Mouse (Mus musculus): ENCODE measurements around the gene Wdr59.
A peak's percentile ranks its signal among the peaks of the same experiment; 100 is the strongest.

The Wdr59 gene

GRCm38 (mm10) chr8:111521713-111522429 lies at the start of gene Wdr59:
TSS of gene Wdr59 (minus strand) at chr8:111522092.
- DNase-seq = peak; percentile 97 to 99

- no peak for DNase-seq
Measured at GRCm38 (mm10) chr8:111571661-111572060, 49.8 kb upstream of the Wdr59 start.

GRCm38 (mm10) chr8:111570432-111570831 lies 48.5 kb upstream of the Wdr59 start:
- DNase-seq = no peak

- no peak for DNase-seq
Measured at GRCm38 (mm10) chr8:111569926-111570325, 48.0 kb upstream of the Wdr59 start.

- no peak for DNase-seq
Measured at GRCm38 (mm10) chr8:111568029-111568428, 46.1 kb upstream of the Wdr59 start.

GRCm38 (mm10) chr8:111567571-111567970 lies 45.7 kb upstream of the Wdr59 start:
- peak; percentile 58 to 63 for DNase-seq

GRCm38 (mm10) chr8:111566326-111566725 lies 44.4 kb upstream of the Wdr59 start:
- no peak for DNase-seq

GRCm38 (mm10) chr8:111565784-111566191 lies 43.9 kb upstream of the Wdr59 start:
- DNase-seq = no peak

GRCm38 (mm10) chr8:111564093-111564492 lies 42.2 kb upstream of the Wdr59 start:
- DNase-seq = no peak

- no peak for DNase-seq
Measured at GRCm38 (mm10) chr8:111563687-111564086, 41.8 kb upstream of the Wdr59 start.

GRCm38 (mm10) chr8:111563075-111563474 lies 41.2 kb upstream of the Wdr59 start:
- DNase-seq = no peak

GRCm38 (mm10) chr8:111562274-111562803 lies 40.4 kb upstream of the Wdr59 start:
- no peak for DNase-seq

- DNase-seq = no peak
Measured at GRCm38 (mm10) chr8:111561824-111562223, 39.9 kb upstream of the Wdr59 start.

- DNase-seq = no peak
Measured at GRCm38 (mm10) chr8:111551511-111552130, 29.7 kb upstream of the Wdr59 start.

GRCm38 (mm10) chr8:111550002-111550870 lies 28.3 kb upstream of the Wdr59 start:
- no peak for DNase-seq

GRCm38 (mm10) chr8:111548201-111548600 lies 26.3 kb upstream of the Wdr59 start:
- DNase-seq = no peak

GRCm38 (mm10) chr8:111547144-111547543 lies 25.3 kb upstream of the Wdr59 start:
- DNase-seq = no peak

- no peak for DNase-seq
Measured at GRCm38 (mm10) chr8:111545406-111546156, 23.7 kb upstream of the Wdr59 start.

- DNase-seq = no peak
Measured at GRCm38 (mm10) chr8:111543712-111544380, 22.0 kb upstream of the Wdr59 start.

GRCm38 (mm10) chr8:111539422-111540076 lies 17.7 kb upstream of the Wdr59 start:
- DNase-seq = no peak

GRCm38 (mm10) chr8:111538194-111538593 lies 16.3 kb upstream of the Wdr59 start:
- peak; percentile 41 to 52 for DNase-seq
